Mouse (Mus musculus) forebrain, embryonic 14.5 days (tissue): ENCODE results near the gene Ppp6r2. TPM values are rescaled to one million over a fixed set of nuclear protein-coding genes. Genes with fewer than 3 reads are reported as not detected.

Experiments
- ATAC-seq: fragments of 200-750 bp; cut with Nextera tagmentation; 2 replicates; pipeline ENCODE4 v1.8.0; 2017; ENCODE audit warnings: mild to moderate bottlenecking, moderate library complexity
- DNase-seq: peaks from one replicate; pipeline ENCODE4 v3.0.0-alpha.2; 2015; ENCODE audit warnings: low spot score
- H3K27ac ChIP-seq: fragments of 300-500 bp; sonication (generic); 2 replicates; pipeline ENCODE4 v1.5.1; 2014; ENCODE audit warnings: low read depth, mild to moderate bottlenecking, control low read depth, low read length, moderate library complexity
- H3K27me3 ChIP-seq: fragments of 300-500 bp; sonication (generic); replicated peaks from 2 replicates; pipeline ENCODE4 v1.6.1; 2014; ENCODE audit warnings: low read length, control low read depth, mixed read lengths; ENCODE audit not compliant: control insufficient read depth, insufficient read depth
- H3K36me3 ChIP-seq: fragments of 300-500 bp; sonication (generic); 2 replicates; pipeline ENCODE4 v1.6.1; 2014; ENCODE audit warnings: low read length, control low read depth; ENCODE audit not compliant: control insufficient read depth, insufficient read depth
- H3K4me1 ChIP-seq: fragments of 300-500 bp; sonication (generic); 2 replicates; pipeline ENCODE4 v1.6.1; 2014; ENCODE audit warnings: antibody characterized with exemption, low read length, control low read depth; ENCODE audit not compliant: control insufficient read depth, insufficient read depth
- H3K4me2 ChIP-seq: fragments of 300-500 bp; sonication (generic); 2 replicates; pipeline ENCODE4 v1.6.1; 2014; ENCODE audit warnings: mild to moderate bottlenecking, control low read depth, low read length
- H3K4me3 ChIP-seq: fragments of 300-500 bp; sonication (generic); 2 replicates; pipeline ENCODE4 v1.5.1; 2014; ENCODE audit warnings: low read depth, low read length, control low read depth
- H3K9ac ChIP-seq: fragments of 300-500 bp; sonication (generic); 2 replicates; pipeline ENCODE4 v1.6.1; 2014; ENCODE audit warnings: mild to moderate bottlenecking, low read length, control low read depth, moderate library complexity
- H3K9me3 ChIP-seq: fragments of 300-500 bp; sonication (generic); replicated peaks from 2 replicates; pipeline ENCODE4 v1.6.1; 2016; ENCODE audit warnings: low read length, control low read depth, mixed read lengths; ENCODE audit not compliant: control insufficient read depth
- WGBS: fragments of 180-500 bp; shearing (Covaris S2); extraction: QIAGEN DNeasy Blood & Tissue Kit; methylation state at CpG from one replicate; pipeline ENCODE4 v1.1.7; 2014; 5-methylcytosine and 5-hydroxymethylcytosine counted together
- polyA plus RNA-seq: library from polyadenylated mRNA; unstranded; fragments of >200 nt; fragmentation: Nextera tagmentation; extraction: Ambion mirVana; gene quantifications from 2 replicates; pipeline ENCODE4 v1.2.1, GENCODE M21; 2014

The Ppp6r2 gene
- polyA plus RNA-seq, 1 experiment from 2014 or later: 69.4 TPM

GRCm38 (mm10) chr15:89173906-89174214 lies 37.5 kb upstream of the Ppp6r2 start:
- Histone ChIP-seq H3K4me1 (peaks cover 79% of the 10 kb centered on the region), H3K27me3 (no peaks in the 10 kb centered on the region), H3K36me3 (peaks cover 16% of the 10 kb centered on the region; the same call in 1 of the 2 replicates), H3K9ac (peak overlapping the region; percentile 75), H3K9me3 (no peaks in the 10 kb centered on the region), H3K4me2 (peak overlapping the region; percentile 100), H3K4me3 (peak overlapping the region; percentile 51), H3K27ac (no peak overlapping the region)
- ATAC-seq (peak; percentile 5; the same call in 1 of the 2 replicates), DNase-seq (no peak)
- WGBS: 2% methylated on average over 15 of the region's 15 CpGs

GRCm38 (mm10) chr15:89174889-89175339 lies 36.4 kb upstream of the Ppp6r2 start:
- peak overlapping the region; percentile 100 for H3K4me2 ChIP-seq
- no peaks in the 10 kb centered on the region for H3K9me3 ChIP-seq
- H3K9ac ChIP-seq: peak overlapping the region; percentile 75; the same call in 1 of the 2 replicates
- no peak overlapping the region for H3K4me3 ChIP-seq
- no peak for ATAC-seq
- 42% methylated on average over 11 of the region's 11 CpGs for whole genome bisulfite sequencing
- DNase-seq: no peak
- H3K36me3 ChIP-seq: peaks cover 6% of the 10 kb centered on the region; the same call in 1 of the 2 replicates
- peaks cover 77% of the 10 kb centered on the region for H3K4me1 ChIP-seq
- peak overlapping the region; percentile 39; the same call in 1 of the 2 replicates for H3K27ac ChIP-seq
- no peaks in the 10 kb centered on the region for H3K27me3 ChIP-seq

GRCm38 (mm10) chr15:89175411-89176155 lies 35.8 kb upstream of the Ppp6r2 start:
- ATAC-seq (no peak), DNase-seq (no peak)
- Histone ChIP-seq H3K4me2 (peak overlapping the region; percentile 67; the same call in 1 of the 2 replicates), H3K9ac (no peak overlapping the region), H3K4me1 (peaks cover 74% of the 10 kb centered on the region), H3K27me3 (no peaks in the 10 kb centered on the region), H3K9me3 (no peaks in the 10 kb centered on the region), H3K4me3 (no peak overlapping the region), H3K36me3 (no peaks in the 10 kb centered on the region), H3K27ac (no peak overlapping the region)
- 61% methylated on average over 13 of the region's 13 CpGs for WGBS

- 8% methylated on average over 5 of the region's 5 CpGs for whole genome bisulfite sequencing
- Histone ChIP-seq H3K4me1 (peaks cover 75% of the 10 kb centered on the region), H3K9me3 (no peaks in the 10 kb centered on the region), H3K4me2 (peak overlapping the region; percentile 67), H3K27ac (peak overlapping the region; percentile 33; the same call in 1 of the 2 replicates), H3K36me3 (no peaks in the 10 kb centered on the region), H3K4me3 (no peak overlapping the region), H3K27me3 (no peaks in the 10 kb centered on the region), H3K9ac (no peak overlapping the region; the same call in 1 of the 2 replicates)
- no peak for ATAC-seq
- DNase-seq: peak; percentile 66
These were observed 34.2 kb upstream of the Ppp6r2 start for GRCm38 (mm10) chr15:89177121-89177520.

- DNase-seq (no peak), ATAC-seq (no peak)
- Histone ChIP-seq H3K4me1 (peaks cover 75% of the 10 kb centered on the region), H3K9me3 (no peaks in the 10 kb centered on the region), H3K36me3 (no peaks in the 10 kb centered on the region), H3K27ac (peak overlapping the region; percentile 3; the same call in 1 of the 2 replicates), H3K4me3 (no peak overlapping the region; the same call in 1 of the 2 replicates), H3K9ac (no peak overlapping the region; the same call in 1 of the 2 replicates), H3K27me3 (no peaks in the 10 kb centered on the region), H3K4me2 (peak overlapping the region; percentile 67)
- 82% methylated on average over 4 of the region's 4 CpGs for WGBS
These were observed 33.6 kb upstream of the Ppp6r2 start for GRCm38 (mm10) chr15:89177576-89178259.

- Histone ChIP-seq H3K4me1 (peaks cover 78% of the 10 kb centered on the region), H3K27me3 (no peaks in the 10 kb centered on the region), H3K4me2 (peak overlapping the region; percentile 67), H3K9me3 (no peaks in the 10 kb centered on the region), H3K27ac (peak overlapping the region; percentile 95; the same call in 1 of the 2 replicates), H3K4me3 (peak overlapping the region; percentile 86), H3K9ac (peak overlapping the region; percentile 98), H3K36me3 (no peaks in the 10 kb centered on the region)
- no peak for ATAC-seq
- 63% methylated on average over 7 of the region's 7 CpGs for WGBS
- DNase-seq: peak; percentile 38
These were observed 33.0 kb upstream of the Ppp6r2 start for GRCm38 (mm10) chr15:89178260-89178860.

- Histone ChIP-seq H3K9ac (peak overlapping the region; percentile 98), H3K36me3 (no peaks in the 10 kb centered on the region), H3K27ac (peak overlapping the region; percentile 95; the same call in 1 of the 2 replicates), H3K4me2 (peak overlapping the region; percentile 67), H3K4me3 (peak overlapping the region; percentile 86), H3K27me3 (no peaks in the 10 kb centered on the region), H3K4me1 (peaks cover 72% of the 10 kb centered on the region), H3K9me3 (no peaks in the 10 kb centered on the region)
- 3% methylated on average over 16 of the region's 16 CpGs for WGBS
- peak; percentile 72 for DNase-seq
- 0 out of 2 replicates have a peak, but pooled peaks have one; percentile 8 for ATAC-seq
These were observed 32.3 kb upstream of the Ppp6r2 start for GRCm38 (mm10) chr15:89178954-89179629.

- peak overlapping the region; percentile 98 for H3K9ac ChIP-seq
- peak overlapping the region; percentile 86 for H3K4me3 ChIP-seq
- peak overlapping the region; percentile 95 for H3K27ac ChIP-seq
- H3K27me3 ChIP-seq: no peaks in the 10 kb centered on the region
- DNase-seq (no peak), ATAC-seq (no peak)
- H3K4me2 ChIP-seq: peak overlapping the region; percentile 67
- H3K4me1 ChIP-seq: peaks cover 72% of the 10 kb centered on the region
- WGBS: under 1% methylated on average over 6 of the region's 6 CpGs
- H3K36me3 ChIP-seq: 0 out of 2 replicates have a peak, but pooled peaks cover 2% of the 10 kb centered on the region
- no peaks in the 10 kb centered on the region for H3K9me3 ChIP-seq
These were observed 31.8 kb upstream of the Ppp6r2 start for GRCm38 (mm10) chr15:89179630-89179964.
